Mouse (Mus musculus): ENCODE measurements around the gene Arhgef12. TPM values are rescaled to one million over a fixed set of nuclear protein-coding genes. Genes with fewer than 3 reads are reported as not detected.
"Not testable (repeated sequence)": the region's sequence is repeated elsewhere in the genome, so short reads cannot be mapped to it uniquely, and the experiment has no call there.

Gene Arhgef12
- polyA plus RNA-seq, 1 experiment from 2014 or later = 19.9 TPM

GRCm38 (mm10) chr9:42967731-42968130 lies 139.3 kb downstream of the Arhgef12 start:
- ATAC-seq (ENCODE audit: low read depth) = no peak
- peaks cover 63% of the 10 kb centered on the region for H3K36me3 ChIP-seq
- 88% methylated on average over 9 of the region's 9 CpGs for WGBS

GRCm38 (mm10) chr9:42964809-42965208 lies 142.2 kb downstream of the Arhgef12 start:
- WGBS = 88% methylated on average over 3 of the region's 3 CpGs
- ATAC-seq (ENCODE audit: low read depth) = not testable (repeated sequence)

More at GRCm38 (mm10) chr9:42967731-42968130, 139.3 kb downstream of the Arhgef12 start:
- Histone ChIP-seq H3K27ac (replicated peaks) (no peak overlapping the region), H3K4me3 (no peak overlapping the region), H3K4me1 (replicated peaks) (no peaks in the 10 kb centered on the region), H3K9me3 (no peaks in the 10 kb centered on the region), H3K9ac (no peak overlapping the region), H3K4me2 (no peak overlapping the region), H3K27me3 (no peaks in the 10 kb centered on the region)

GRCm38 (mm10) chr9:42964366-42964765 lies 142.7 kb downstream of the Arhgef12 start:
- no peak for ATAC-seq (ENCODE audit: low read depth)
- no peaks in the 10 kb centered on the region for H3K27me3 ChIP-seq
- H3K9ac ChIP-seq = no peak overlapping the region
- no peak overlapping the region for H3K4me3 ChIP-seq
- no peaks in the 10 kb centered on the region for H3K4me1 ChIP-seq (replicated peaks)
- no peak overlapping the region for H3K4me2 ChIP-seq
- H3K9me3 ChIP-seq = no peaks in the 10 kb centered on the region
- H3K36me3 ChIP-seq = peaks cover 30% of the 10 kb centered on the region
- 80% methylated on average over 12 of the region's 12 CpGs for WGBS
- no peak overlapping the region for H3K27ac ChIP-seq (replicated peaks)

More at GRCm38 (mm10) chr9:42964809-42965208, 142.2 kb downstream of the Arhgef12 start:
- not testable (repeated sequence) for H3K9ac ChIP-seq; H3K4me1 ChIP-seq (replicated peaks); H3K27ac ChIP-seq (replicated peaks); H3K27me3 ChIP-seq; H3K9me3 ChIP-seq; H3K4me2 ChIP-seq; H3K4me3 ChIP-seq
- H3K36me3 ChIP-seq = peaks cover 35% of the 10 kb centered on the region

- H3K27me3 ChIP-seq = no peaks in the 10 kb centered on the region
- WGBS = 88% methylated on average over 6 of the region's 6 CpGs
- no peak overlapping the region for H3K4me2 ChIP-seq
- no peak; the same call in 1 of the 2 replicates for ATAC-seq (ENCODE audit: low read depth)
- H3K27ac ChIP-seq (replicated peaks) = no peak overlapping the region
- H3K4me3 ChIP-seq = no peak overlapping the region
- peaks cover 12% of the 10 kb centered on the region for H3K36me3 ChIP-seq
- peaks cover 10% of the 10 kb centered on the region for H3K4me1 ChIP-seq (replicated peaks)
- H3K9me3 ChIP-seq = no peaks in the 10 kb centered on the region
- no peak overlapping the region for H3K9ac ChIP-seq
Observed at GRCm38 (mm10) chr9:42962506-42962905, 144.5 kb downstream of the Arhgef12 start.

GRCm38 (mm10) chr9:42958401-42958800 lies 148.6 kb downstream of the Arhgef12 start:
- WGBS = 31% methylated on average over 7 of the region's 7 CpGs
- Histone ChIP-seq H3K4me1 (replicated peaks) (peaks cover 30% of the 10 kb centered on the region), H3K9ac (no peak overlapping the region), H3K4me2 (no peak overlapping the region), H3K27ac (replicated peaks) (peak overlapping the region; percentile 78; the same call in 1 of the 2 replicates), H3K36me3 (no peaks in the 10 kb centered on the region), H3K9me3 (no peaks in the 10 kb centered on the region), H3K4me3 (no peak overlapping the region), H3K27me3 (no peaks in the 10 kb centered on the region)
- ATAC-seq (ENCODE audit: low read depth) = 0 out of 2 replicates have a peak, but pooled peaks have one; percentile 20

- no peak overlapping the region for H3K4me3 ChIP-seq
- H3K9ac ChIP-seq = no peak overlapping the region
- no peak overlapping the region for H3K27ac ChIP-seq (replicated peaks)
- WGBS = 75% methylated on average over 1 of the region's 1 CpGs
- H3K9me3 ChIP-seq = no peaks in the 10 kb centered on the region
- no peaks in the 10 kb centered on the region for H3K36me3 ChIP-seq
- ATAC-seq (ENCODE audit: low read depth) = no peak
- H3K4me1 ChIP-seq (replicated peaks) = peaks cover 11% of the 10 kb centered on the region
- H3K27me3 ChIP-seq = peaks cover 16% of the 10 kb centered on the region
- no peak overlapping the region for H3K4me2 ChIP-seq
Observed at GRCm38 (mm10) chr9:42948381-42948780, 158.7 kb downstream of the Arhgef12 start.

- Histone ChIP-seq H3K4me1 (replicated peaks) (peaks cover 23% of the 10 kb centered on the region), H3K36me3 (no peaks in the 10 kb centered on the region), H3K9ac (no peak overlapping the region), H3K9me3 (no peaks in the 10 kb centered on the region), H3K4me3 (peak overlapping the region; percentile 81; the same call in 1 of the 2 replicates), H3K4me2 (no peak overlapping the region), H3K27me3 (peaks cover 26% of the 10 kb centered on the region), H3K27ac (replicated peaks) (no peak overlapping the region)
- ATAC-seq (ENCODE audit: low read depth) = no peak
- 73% methylated on average over 7 of the region's 7 CpGs for WGBS
Observed at GRCm38 (mm10) chr9:42945174-42945573, 161.9 kb downstream of the Arhgef12 start.

GRCm38 (mm10) chr9:42944536-42945006 lies 162.5 kb downstream of the Arhgef12 start:
- H3K27me3 ChIP-seq = peaks cover 26% of the 10 kb centered on the region
- peaks cover 23% of the 10 kb centered on the region for H3K4me1 ChIP-seq (replicated peaks)
- H3K9ac ChIP-seq = peak overlapping the region; percentile 96
- H3K36me3 ChIP-seq = no peaks in the 10 kb centered on the region
- ATAC-seq (ENCODE audit: low read depth) = peak; percentile 94
- WGBS = under 1% methylated on average over 52 of the region's 52 CpGs
- H3K4me2 ChIP-seq = peak overlapping the region; percentile 90
- peak overlapping the region; percentile 88 for H3K27ac ChIP-seq (replicated peaks)
- H3K4me3 ChIP-seq = peak overlapping the region; percentile 81
- H3K9me3 ChIP-seq = no peaks in the 10 kb centered on the region

GRCm38 (mm10) chr9:42943781-42944535 lies 163.1 kb downstream of the Arhgef12 start, which contains the start of gene Grik4:
Grik4 (minus strand) TSS chr9:42944493.
- ATAC-seq (ENCODE audit: low read depth) = peak; percentile 87
- peak within 1 kb of the TSS; percentile 81 for H3K4me3 ChIP-seq
- 0% methylated on average over 47 of the region's 68 CpGs for WGBS
- H3K36me3 ChIP-seq = no peaks in the 10 kb centered on the region
- peak within 1 kb of the TSS; percentile 90 for H3K4me2 ChIP-seq
- H3K9me3 ChIP-seq = no peaks in the 10 kb centered on the region
- H3K4me1 ChIP-seq (replicated peaks) = peaks cover 23% of the 10 kb centered on the region
- H3K27ac ChIP-seq (replicated peaks) = peak within 1 kb of the TSS; percentile 88
- H3K9ac ChIP-seq = peak within 1 kb of the TSS; percentile 96
- H3K27me3 ChIP-seq = peaks cover 26% of the 10 kb centered on the region

GRCm38 (mm10) chr9:42943057-42943529 lies 163.9 kb downstream of the Arhgef12 start:
- peaks cover 23% of the 10 kb centered on the region for H3K4me1 ChIP-seq (replicated peaks)
- peak; percentile 20 for ATAC-seq (ENCODE audit: low read depth)
- H3K9ac ChIP-seq = peak overlapping the region; percentile 96
- no peaks in the 10 kb centered on the region for H3K36me3 ChIP-seq
- peak overlapping the region; percentile 81 for H3K4me3 ChIP-seq
- peak overlapping the region; percentile 90 for H3K4me2 ChIP-seq
- H3K9me3 ChIP-seq = no peaks in the 10 kb centered on the region
- H3K27ac ChIP-seq (replicated peaks) = peak overlapping the region; percentile 88; the same call in 1 of the 2 replicates
- 2% methylated on average over 9 of the region's 9 CpGs for WGBS
- H3K27me3 ChIP-seq = peaks cover 26% of the 10 kb centered on the region

- Histone ChIP-seq H3K36me3 (no peaks in the 10 kb centered on the region), H3K27ac (replicated peaks) (0 out of 2 replicates have a peak overlapping the region, but pooled peaks have one; percentile 88), H3K9me3 (no peaks in the 10 kb centered on the region), H3K4me3 (peak overlapping the region; percentile 81; the same call in 1 of the 2 replicates), H3K4me1 (replicated peaks) (peaks cover 23% of the 10 kb centered on the region), H3K9ac (no peak overlapping the region), H3K27me3 (peaks cover 26% of the 10 kb centered on the region), H3K4me2 (peak overlapping the region; percentile 90)
- WGBS = 59% methylated on average over 4 of the region's 4 CpGs
- no peak for ATAC-seq (ENCODE audit: low read depth)
Observed at GRCm38 (mm10) chr9:42942148-42942547, 164.9 kb downstream of the Arhgef12 start.

GRCm38 (mm10) chr9:42932146-42932545 lies 174.9 kb downstream of the Arhgef12 start:
- Histone ChIP-seq H3K9ac (no peak overlapping the region), H3K4me1 (replicated peaks) (peaks cover 17% of the 10 kb centered on the region), H3K4me3 (no peak overlapping the region), H3K4me2 (no peak overlapping the region), H3K27me3 (peaks cover 7% of the 10 kb centered on the region; the same call in 1 of the 2 replicates), H3K36me3 (no peaks in the 10 kb centered on the region), H3K27ac (replicated peaks) (no peak overlapping the region), H3K9me3 (no peaks in the 10 kb centered on the region)
- ATAC-seq (ENCODE audit: low read depth) = no peak
- WGBS = 39% methylated on average over 7 of the region's 7 CpGs
